Mouse (Mus musculus): ENCODE results near the gene Efs.

GRCm38 (mm10) chr14:54870861-54871260 is 55.1 kb downstream of the Efs start, which contains the start of gene Homez:
- TF ChIP-seq CTCF (conservative IDR thresholded peaks at IDR 0.05; ENCODE audit: low read length) (no peak), NANOG (IDR thresholded peaks at IDR 0.05; ENCODE audit: borderline replicate concordance, low read length) (no peak), POU5F1 (IDR thresholded peaks at IDR 0.05; ENCODE audit: borderline replicate concordance, low read length) (no peak)

All from E14TG2a.4 (cell line).